Mouse (Mus musculus): ENCODE measurements around the gene Gm44596.

DNA sequence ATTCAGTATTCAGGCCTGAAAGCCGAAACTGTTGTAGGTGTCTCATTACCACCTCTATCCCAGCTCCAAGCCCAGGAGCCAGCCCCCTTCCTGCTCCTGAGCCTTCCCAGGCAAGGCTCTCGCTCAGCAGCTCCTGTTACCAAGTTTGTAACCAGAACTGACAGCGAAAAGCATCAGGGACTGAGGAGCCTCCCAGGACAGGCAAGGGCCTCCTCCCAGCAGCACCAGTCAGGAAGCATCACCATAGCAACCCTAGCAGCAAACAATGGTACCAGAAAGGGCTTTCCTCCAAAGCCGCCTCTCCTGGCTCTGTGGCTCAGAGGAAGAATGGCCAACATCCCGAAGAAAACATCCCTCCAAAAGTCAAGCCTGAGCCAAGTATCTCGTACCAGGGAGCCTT is at the start of gene Gm44596, which contains the start of gene Tex52:
- TF ChIP-seq GATA1 (IDR thresholded peaks at IDR 0.05; ENCODE audit: low read length) (no peak), TAL1 (IDR thresholded peaks at IDR 0.05; ENCODE audit: low read length) (no peak)

All from erythroblast, embryonic 14.5 days (primary cell).